Mouse (Mus musculus) macrophage (primary cell): Measurements from ENCODE around the gene Fblim1. TPM values are rescaled to one million over a fixed set of nuclear protein-coding genes. Genes with fewer than 3 reads are reported as not detected.

Source experiments
- H3K27ac ChIP-seq: fragments of 350-480 bp; formaldehyde crosslinking; 2 replicates; pipeline ENCODE4 v1.9.0; 2021
- H3K36me3 ChIP-seq: fragments of 350-480 bp; formaldehyde crosslinking; 2 replicates; pipeline ENCODE4 v1.9.0; 2021; ENCODE audit errors: inconsistent target
- H3K4me3 ChIP-seq: fragments of 350-480 bp; formaldehyde crosslinking; 2 replicates; pipeline ENCODE4 v1.9.0; 2021; ENCODE audit errors: inconsistent target
- H3K79me2 ChIP-seq: fragments of 350-480 bp; formaldehyde crosslinking; 2 replicates; pipeline ENCODE4 v1.9.0; 2021; ENCODE audit errors: inconsistent target
- WGBS: methylation state at CpG from one replicate; pipeline ENCODE4 v1.1.7; 2026; ENCODE audit warnings: inconsistent platforms; ENCODE audit not compliant: missing documents; 5-methylcytosine and 5-hydroxymethylcytosine counted together
- polyA plus RNA-seq: library from polyadenylated mRNA; stranded (reverse); fragments of 250-400 nt; gene quantifications from 3 replicates; pipeline ENCODE4 v1.2.4, GENCODE M21; 2018; ENCODE audit warnings: inconsistent platforms

Gene Fblim1
- polyA plus RNA-seq, 1 experiment from 2014 or later = 177 TPM

GRCm38 (mm10) chr4:141600364-141600763 is 5.5 kb downstream of the Fblim1 start:
- H3K79me2 ChIP-seq = peaks cover 89% of the 10 kb centered on the region
- 88% methylated on average over 6 of the region's 6 CpGs for WGBS
- peaks cover 36% of the 10 kb centered on the region; the same call in 1 of the 2 replicates for H3K36me3 ChIP-seq
- H3K27ac ChIP-seq = no peak overlapping the region
- no peak overlapping the region for H3K4me3 ChIP-seq

- 16% methylated on average over 43 of the region's 57 CpGs for WGBS
- Histone ChIP-seq H3K79me2 (peaks cover 80% of the 10 kb centered on the region), H3K36me3 (peaks cover 45% of the 10 kb centered on the region), H3K4me3 (peak overlapping the region; percentile 6), H3K27ac (no peak overlapping the region)
Measured at GRCm38 (mm10) chr4:141599251-141600141, 6.4 kb downstream of the Fblim1 start.

GRCm38 (mm10) chr4:141598894-141599250 is 7.0 kb downstream of the Fblim1 start:
- WGBS = 18% methylated on average over 9 of the region's 9 CpGs
- H3K27ac ChIP-seq = no peak overlapping the region
- peaks cover 51% of the 10 kb centered on the region for H3K36me3 ChIP-seq
- peaks cover 74% of the 10 kb centered on the region for H3K79me2 ChIP-seq
- peak overlapping the region; percentile 6 for H3K4me3 ChIP-seq

- 26% methylated on average over 11 of the region's 19 CpGs for WGBS
- H3K4me3 ChIP-seq = no peak overlapping the region
- H3K79me2 ChIP-seq = peaks cover 69% of the 10 kb centered on the region
- no peak overlapping the region for H3K27ac ChIP-seq
- peaks cover 57% of the 10 kb centered on the region for H3K36me3 ChIP-seq
Measured at GRCm38 (mm10) chr4:141598199-141598893, 7.5 kb downstream of the Fblim1 start.

- WGBS = 90% methylated on average over 8 of the region's 8 CpGs
- Histone ChIP-seq H3K27ac (no peak overlapping the region), H3K79me2 (peaks cover 56% of the 10 kb centered on the region), H3K36me3 (peaks cover 63% of the 10 kb centered on the region), H3K4me3 (no peak overlapping the region)
Measured at GRCm38 (mm10) chr4:141596700-141597328, 9.1 kb downstream of the Fblim1 start.

GRCm38 (mm10) chr4:141595605-141596268 is 10.2 kb downstream of the Fblim1 start:
- 83% methylated on average over 5 of the region's 9 CpGs for WGBS
- Histone ChIP-seq H3K4me3 (no peak overlapping the region), H3K27ac (no peak overlapping the region), H3K79me2 (peaks cover 46% of the 10 kb centered on the region), H3K36me3 (peaks cover 65% of the 10 kb centered on the region)

- H3K36me3 ChIP-seq = peaks cover 69% of the 10 kb centered on the region
- H3K79me2 ChIP-seq = peaks cover 40% of the 10 kb centered on the region
- no peak overlapping the region for H3K4me3 ChIP-seq
- H3K27ac ChIP-seq = no peak overlapping the region
- WGBS = 87% methylated on average over 11 of the region's 11 CpGs
Measured at GRCm38 (mm10) chr4:141595138-141595537, 10.8 kb downstream of the Fblim1 start.

GRCm38 (mm10) chr4:141591547-141591946 is 14.3 kb downstream of the Fblim1 start:
- Histone ChIP-seq H3K27ac (no peak overlapping the region), H3K36me3 (peaks cover 93% of the 10 kb centered on the region), H3K79me2 (peaks cover 7% of the 10 kb centered on the region; the same call in 1 of the 2 replicates), H3K4me3 (no peak overlapping the region)
- no CpG with 5 or more reads among the region's 3 CpGs for WGBS

GRCm38 (mm10) chr4:141583919-141584318 is 22.0 kb downstream of the Fblim1 start:
- Histone ChIP-seq H3K79me2 (no peaks in the 10 kb centered on the region), H3K36me3 (peaks cover 85% of the 10 kb centered on the region), H3K27ac (no peak overlapping the region), H3K4me3 (no peak overlapping the region)
- WGBS = 83% methylated on average over 8 of the region's 8 CpGs

GRCm38 (mm10) chr4:141581051-141581450 is 24.8 kb downstream of the Fblim1 start:
- H3K27ac ChIP-seq = no peak overlapping the region
- no peaks in the 10 kb centered on the region for H3K79me2 ChIP-seq
- peaks cover 87% of the 10 kb centered on the region for H3K36me3 ChIP-seq
- 87% methylated on average over 13 of the region's 13 CpGs for WGBS
- H3K4me3 ChIP-seq = no peak overlapping the region

GRCm38 (mm10) chr4:141578833-141579232 is 27.1 kb downstream of the Fblim1 start:
- Histone ChIP-seq H3K36me3 (peaks cover 69% of the 10 kb centered on the region), H3K27ac (no peak overlapping the region), H3K4me3 (no peak overlapping the region), H3K79me2 (no peaks in the 10 kb centered on the region)
- 65% methylated on average over 3 of the region's 3 CpGs for WGBS

- 95% methylated on average over 7 of the region's 7 CpGs for WGBS
- Histone ChIP-seq H3K36me3 (peaks cover 49% of the 10 kb centered on the region), H3K79me2 (no peaks in the 10 kb centered on the region), H3K27ac (no peak overlapping the region), H3K4me3 (no peak overlapping the region)
Measured at GRCm38 (mm10) chr4:141576877-141577276, 29.0 kb downstream of the Fblim1 start.

GRCm38 (mm10) chr4:141576404-141576803 is 29.5 kb downstream of the Fblim1 start:
- Histone ChIP-seq H3K79me2 (no peaks in the 10 kb centered on the region), H3K4me3 (no peak overlapping the region), H3K36me3 (peaks cover 47% of the 10 kb centered on the region), H3K27ac (no peak overlapping the region)
- WGBS = 88% methylated on average over 11 of the region's 11 CpGs
